Mouse (Mus musculus) urinary bladder, postnatal 25 days (tissue): Measurements from ENCODE around the gene Ltb.
"Not testable (repeated sequence)": the region's sequence is repeated elsewhere in the genome, so short reads cannot be mapped to it uniquely, and the experiment has no call there.

ENCODE experiments used
- DNase-seq: peaks from one replicate; pipeline ENCODE4 v3.0.0; 2022; ENCODE audit warnings: low spot score

Gene Ltb

DNA sequence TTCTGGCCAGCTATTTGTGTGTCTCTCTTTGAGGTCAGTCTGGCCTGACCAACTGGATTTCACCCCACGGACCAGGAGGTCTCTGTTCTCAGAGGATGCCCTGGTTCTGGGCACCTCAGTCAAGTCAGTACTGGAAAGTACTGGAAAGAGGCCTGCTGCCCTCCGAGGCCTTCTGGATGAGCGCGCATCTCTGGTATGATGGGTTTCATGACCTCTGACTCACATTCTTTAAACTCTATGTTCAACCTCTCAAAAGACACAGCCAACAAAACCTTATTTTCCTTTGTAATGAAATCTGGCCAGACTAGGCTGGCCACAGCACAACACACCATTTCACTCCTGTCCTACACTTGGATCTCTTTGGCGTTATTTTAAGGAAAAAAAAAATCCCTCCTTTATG, 31.2 kb downstream of the Ltb start:
- no peak for DNase-seq

DNA sequence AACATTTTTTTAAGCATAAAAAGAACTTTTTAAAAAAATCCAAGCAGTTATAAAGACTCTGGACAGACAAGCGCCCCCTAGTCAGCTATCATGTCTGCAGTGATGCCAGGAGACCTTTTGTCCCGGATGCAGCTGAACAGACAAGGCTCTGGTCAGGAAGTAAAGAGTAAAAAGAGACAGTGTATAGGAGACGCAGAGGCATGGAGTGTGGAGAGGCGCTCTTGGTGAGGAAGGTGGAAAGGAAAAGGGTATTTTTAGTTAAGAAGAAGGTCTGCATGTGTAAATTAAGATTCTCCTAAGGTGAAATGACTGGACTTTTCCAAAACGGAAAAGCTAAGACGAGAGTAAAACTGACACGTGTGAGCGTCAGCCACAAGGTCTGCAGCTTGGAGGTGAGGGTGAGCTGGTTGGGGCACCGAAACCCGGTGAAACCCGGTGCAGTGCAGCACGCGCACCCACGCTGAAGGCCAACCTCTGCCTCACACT, 32.4 kb downstream of the Ltb start:
- no peak for DNase-seq

DNA sequence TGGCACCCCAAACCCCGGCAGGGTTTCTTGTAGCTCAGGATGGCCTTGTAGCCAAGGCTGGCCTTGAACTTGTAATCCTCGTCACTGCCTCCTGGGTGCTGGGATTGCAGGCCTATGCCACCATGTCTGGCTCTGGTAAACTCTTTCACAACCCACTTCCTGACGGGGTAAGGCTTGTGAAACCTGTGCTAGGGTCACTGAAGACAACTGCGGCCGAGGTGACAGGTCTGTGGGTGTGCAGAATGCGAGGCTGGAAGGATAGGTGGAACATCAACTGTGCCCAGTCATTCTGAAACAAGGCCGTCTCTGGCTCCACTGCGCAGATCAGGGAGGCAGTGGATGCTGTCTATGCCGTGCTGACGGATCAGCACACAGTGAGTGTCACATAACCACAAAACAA, 36.8 kb downstream of the Ltb start:
- DNase-seq: no peak

DNA sequence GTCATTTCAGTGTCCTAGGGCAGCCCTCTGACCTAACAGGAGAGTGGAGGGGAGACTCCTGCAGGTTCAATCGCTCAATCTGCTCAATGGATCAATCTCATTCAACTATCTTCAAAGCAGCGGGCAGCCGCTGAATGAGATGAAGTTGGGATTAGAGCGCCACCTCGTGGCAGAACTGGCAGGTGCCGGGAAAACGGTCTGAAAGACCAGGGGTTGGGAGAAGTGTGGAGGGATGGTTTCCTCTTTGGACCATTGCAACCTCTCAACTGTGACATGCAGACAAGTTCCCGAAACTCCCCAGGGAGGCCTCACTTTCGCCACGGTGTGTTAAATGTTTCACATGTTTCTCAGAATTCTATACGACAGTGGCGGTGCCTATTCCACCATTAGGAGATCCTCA, 37.8 kb downstream of the Ltb start:
- peak; percentile 88 for DNase-seq

DNA sequence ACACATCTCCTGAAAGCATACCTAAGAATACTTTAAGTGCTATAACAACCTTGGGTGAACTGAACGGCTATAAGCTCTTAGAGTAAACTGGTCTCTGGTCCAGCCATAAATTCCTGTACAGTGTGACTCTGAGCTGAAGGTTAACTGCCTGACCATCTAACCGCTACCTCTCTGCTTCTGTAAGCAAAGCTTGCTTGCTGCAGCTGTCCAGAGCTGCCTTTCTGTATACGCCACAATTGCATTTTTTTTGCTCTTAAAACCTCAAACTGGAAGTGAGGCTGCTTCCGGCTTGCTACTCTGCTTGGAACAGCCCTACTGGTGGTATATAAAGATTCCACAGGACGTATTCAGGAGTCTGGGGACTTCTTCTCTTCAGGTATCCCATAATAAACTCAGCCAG, 38.4 kb downstream of the Ltb start:
- no peak for DNase-seq

DNA sequence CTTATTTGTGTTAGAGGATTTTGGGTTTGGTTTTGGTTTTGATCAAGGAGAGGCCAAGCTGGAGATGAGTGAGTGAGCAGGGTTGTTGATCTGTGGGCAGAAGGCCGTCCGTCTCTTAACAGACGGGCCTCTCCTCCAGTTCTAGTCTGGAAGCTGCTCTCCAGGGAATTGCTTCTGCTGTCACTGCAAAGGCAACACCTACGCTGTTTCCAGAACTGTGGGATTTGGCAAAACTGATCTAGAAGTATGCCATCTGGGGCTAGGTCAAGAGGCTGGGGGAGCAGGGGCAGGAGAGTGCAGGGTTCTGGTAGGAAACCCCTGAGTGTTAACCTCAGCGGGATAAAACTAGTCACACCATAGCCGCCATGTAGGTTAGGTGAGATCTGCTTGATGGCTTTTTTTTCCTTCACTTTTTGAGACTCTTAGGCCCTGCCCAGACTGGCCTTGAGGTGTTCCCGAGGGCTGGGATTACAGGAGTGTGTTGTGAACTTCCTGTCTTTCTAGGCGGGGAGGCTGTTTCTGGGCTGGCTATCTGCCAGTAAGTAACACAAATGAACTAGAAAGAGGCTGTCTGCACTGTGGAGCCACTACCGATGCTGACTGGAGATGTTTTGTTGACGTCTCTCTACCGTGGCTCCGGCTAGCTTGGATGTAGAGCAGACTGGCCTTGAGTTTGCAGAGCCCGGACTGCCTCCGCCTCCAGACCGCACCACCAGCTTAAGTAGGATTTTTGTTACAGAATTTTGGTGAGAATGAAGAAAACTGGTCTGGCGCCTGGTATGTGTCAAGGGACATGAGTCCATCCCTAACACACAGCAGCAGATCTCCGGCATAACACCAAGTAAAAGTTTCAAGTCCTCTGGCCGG, 39.1 kb downstream of the Ltb start, which contains the start of gene Atp6v1g2:
Gene Atp6v1g2, plus strand, starts transcription at position 547 of the 867 bp plus-strand sequence.
- DNase-seq: no peak

DNA sequence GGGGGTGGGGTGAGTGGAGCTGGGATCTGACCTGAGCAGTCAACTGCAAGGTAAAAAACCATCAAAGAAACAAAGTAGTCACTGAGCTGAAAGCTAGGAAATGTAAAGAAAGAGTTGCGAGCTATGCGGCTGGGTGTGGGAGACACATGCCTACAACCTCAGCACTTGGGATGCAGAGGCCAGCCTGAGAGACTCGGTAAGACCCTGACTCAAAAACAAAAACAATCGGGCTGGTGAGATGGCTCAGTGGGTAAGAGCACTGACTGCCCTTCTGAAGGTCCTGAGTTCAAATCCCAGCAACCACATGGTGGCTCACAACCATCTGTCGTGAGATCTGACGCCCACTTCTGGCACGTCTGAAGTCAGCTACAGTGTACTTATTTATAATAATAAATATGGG, 39.9 kb downstream of the Ltb start:
- not testable (repeated sequence) for DNase-seq

DNA sequence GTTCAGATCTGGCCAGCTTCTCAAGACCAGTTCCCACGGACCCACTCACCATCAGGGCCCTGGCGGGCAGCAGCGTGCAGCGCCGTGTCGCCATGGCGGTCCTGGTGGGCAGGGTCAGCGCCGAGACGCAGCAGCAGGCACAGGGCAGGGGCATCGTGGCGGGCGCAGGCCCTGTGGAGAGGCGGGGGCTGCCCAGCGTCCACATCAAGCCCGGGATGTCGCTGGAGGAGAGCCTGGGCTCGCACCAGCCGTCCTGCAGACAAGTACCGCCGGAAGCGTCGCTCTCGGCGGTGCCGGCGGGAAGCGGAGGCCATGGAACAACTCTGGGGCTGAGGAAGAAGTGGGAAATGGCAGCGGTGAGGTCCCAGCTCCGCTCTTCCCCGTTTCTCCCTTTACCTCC, 40.7 kb downstream of the Ltb start:
- DNase-seq: no peak

DNA sequence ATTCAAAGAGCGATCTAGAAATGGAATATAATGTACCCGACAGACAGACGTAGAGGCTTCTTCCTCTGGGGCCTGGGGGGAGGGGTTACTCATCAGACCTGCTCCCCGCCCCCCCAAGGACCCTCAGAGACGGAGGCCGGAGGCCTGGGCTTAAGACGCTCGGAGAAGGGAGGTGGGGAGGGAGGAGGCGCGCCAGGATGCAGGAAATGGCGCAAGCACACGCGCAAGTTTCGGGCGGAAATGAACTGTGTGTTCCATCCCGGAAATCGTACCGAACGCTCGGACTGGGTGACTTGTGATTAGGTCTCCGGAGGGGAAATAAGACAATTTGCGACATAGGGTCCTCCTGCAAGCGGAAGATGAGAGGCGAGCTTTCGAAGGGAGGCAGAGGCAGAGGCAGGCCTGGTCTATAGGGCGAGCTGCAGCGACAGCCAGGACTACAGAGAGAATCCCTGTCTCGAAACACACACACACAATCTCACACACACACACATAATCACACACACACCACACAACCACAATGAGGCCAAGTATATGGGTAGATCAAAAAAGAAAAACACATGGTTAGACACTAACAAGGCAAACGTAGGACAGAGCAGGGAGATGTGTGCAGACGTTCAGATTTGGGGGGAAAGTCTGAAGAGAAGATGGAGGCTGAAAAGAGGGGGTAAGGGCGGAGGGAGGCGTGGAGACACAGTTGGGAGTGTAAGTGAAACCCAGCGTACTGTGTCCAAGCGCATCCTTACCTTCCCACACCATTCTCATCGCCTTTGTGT, 41.6 kb downstream of the Ltb start, which contains the start of gene Nfkbil1:
Gene Nfkbil1, minus strand, starts transcription at position 179 of the 776 bp plus-strand sequence.
- DNase-seq: peak; percentile 75

DNA sequence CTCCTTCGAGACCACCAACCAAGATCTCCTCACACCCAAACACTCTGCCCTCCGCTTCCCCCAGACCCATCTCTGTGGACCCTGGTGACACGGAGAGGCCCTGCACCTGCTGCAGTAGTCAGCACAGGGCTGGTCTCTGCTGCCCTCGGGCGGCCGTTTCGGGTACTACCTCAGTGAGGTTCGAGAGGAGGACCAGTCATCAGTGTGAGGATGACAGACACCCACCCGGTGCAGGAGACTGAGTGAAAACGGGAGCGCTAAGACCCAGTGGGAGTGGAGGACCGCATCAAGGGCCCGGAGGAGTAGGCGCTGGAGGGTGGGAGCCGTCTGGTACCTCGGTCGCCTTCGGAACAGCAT, 42.1 kb downstream of the Ltb start:
- DNase-seq: peak; percentile 98

DNA sequence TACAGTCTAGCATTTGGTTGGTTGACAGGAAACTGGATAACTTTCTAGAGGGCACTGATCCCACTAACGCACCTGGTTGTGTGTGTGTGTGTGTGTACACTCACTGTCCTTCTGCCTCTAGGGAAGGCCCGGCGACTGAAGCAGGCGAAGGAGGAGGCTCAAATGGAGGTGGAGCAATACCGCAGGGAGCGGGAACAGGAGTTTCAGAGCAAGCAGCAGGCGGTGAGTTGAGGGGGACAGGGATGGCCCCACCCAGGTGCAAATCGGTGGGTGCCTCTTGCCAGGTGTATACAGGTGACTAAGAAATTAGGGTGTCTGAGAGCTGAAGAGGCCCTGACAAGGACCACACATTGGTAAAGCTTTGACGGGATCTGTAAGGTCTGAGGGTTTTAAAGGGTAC, 42.8 kb downstream of the Ltb start:
- no peak for DNase-seq

DNA sequence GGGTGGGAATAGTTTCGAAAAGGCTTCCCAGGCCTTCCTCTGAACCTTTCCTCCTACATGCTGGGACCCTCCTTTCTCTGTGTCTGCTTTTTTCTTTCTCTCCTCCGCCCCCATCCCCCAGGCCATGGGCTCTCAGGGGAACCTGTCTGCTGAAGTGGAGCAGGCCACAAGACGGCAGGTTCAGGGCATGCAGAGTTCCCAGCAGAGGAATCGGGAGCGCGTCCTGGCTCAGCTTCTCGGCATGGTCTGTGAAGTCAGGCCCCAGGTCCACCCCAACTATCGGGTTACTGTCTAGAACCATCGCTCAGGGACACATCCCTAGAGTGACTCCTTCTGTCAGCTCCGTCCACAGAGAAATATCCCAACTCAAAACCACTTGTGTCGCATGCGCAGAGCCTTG, 43.3 kb downstream of the Ltb start:
- no peak for DNase-seq

DNA sequence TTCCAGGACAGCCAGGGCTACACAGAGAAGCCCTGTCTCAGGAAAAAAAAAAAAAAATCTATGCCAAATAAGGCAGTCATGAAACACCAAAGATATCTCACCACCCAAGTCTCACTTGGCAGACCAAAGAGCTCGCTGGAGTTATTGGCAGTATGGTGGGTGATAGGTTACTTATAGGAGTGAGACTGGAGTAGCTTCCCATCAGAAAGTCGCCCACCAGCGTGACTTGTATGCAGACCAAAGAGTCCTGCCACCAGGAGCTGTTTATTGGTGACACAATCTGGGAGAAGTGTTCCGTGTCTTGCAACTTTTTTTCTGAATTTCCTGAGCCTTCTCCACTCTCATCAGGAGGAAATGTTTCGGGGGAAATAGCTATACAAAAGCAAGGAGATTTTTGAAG, 45.5 kb downstream of the Ltb start:
- no peak for DNase-seq

DNA sequence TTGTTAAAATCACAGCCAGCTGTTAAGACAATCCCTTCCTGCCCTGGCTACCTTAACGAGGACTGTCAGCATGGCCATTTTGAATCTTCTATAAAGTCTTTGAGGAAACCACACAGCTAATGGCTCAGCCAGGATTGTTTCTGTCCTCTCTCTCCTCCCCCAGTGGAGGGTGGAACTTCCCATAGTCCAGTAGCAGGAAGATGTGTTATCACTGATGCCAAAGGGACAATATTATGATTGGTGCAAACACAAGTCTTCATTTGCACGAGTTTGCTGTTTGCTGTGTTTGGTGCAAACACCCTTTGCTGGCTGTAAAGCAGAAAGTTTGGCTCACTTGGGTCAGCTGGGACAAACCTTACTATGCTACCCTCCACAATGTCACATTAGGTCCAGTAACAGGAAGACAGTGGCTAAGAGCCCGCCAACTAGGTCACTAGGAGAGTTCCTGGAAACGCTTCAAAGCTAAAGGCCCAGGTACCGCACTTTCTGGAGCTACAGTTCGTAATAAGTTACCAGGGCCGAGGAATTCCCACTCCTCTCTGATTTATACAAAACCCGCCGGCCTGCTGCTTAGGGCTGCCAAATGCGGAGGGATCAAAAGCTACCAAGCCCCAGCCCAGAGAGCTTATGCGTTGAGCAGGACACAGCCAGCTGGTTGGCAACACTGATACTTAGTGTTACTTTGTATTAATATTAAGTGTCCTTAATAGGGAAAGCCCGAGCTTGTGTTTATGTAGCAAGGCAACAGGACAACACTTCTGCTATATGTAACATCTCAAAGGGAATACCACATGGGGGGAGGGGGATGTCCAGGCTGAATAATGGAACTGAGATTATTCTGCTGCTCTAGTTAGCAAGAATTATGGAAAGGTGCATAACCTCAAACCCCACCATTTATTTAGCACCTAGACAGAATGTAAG, 46.4 kb downstream of the Ltb start:
- DNase-seq: no peak

DNA sequence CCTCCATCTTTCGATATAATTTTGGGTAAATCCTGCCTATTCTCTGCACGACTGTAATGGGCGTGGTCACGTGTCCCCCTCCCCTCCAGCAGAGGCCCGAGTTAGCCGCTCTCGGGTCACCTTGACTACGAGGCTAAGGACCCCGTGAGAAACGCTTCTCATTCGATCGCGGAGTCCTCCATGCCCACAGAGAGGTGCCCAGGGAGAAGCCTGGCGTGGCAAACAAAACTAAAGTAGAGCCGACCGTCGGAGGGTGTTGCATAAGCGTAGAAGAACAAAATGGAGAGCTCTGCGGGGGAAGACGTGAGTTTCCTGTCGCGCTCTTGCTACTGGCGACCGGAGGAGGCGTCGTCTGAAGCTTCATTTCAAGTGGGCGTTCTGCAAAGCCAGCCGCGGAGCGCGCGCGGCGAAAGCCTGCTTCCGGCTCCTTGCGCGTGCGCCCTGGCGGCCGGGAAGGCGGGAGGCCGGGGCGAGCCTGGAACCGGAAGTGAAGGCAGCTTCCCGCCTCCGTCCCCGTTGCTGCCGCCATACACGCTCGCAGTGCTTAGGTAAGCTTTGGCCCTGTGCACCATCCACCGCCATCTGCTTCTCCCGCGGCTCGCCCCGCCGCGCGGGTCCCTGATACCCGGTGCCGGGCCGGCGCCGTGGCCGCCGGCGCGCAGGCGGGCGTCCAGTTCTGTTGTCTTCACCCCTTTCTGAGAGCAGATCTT, 47.2 kb downstream of the Ltb start, which contains the start of gene Ddx39b:
Gene Ddx39b, plus strand, starts transcription at position 442 of the 710 bp plus-strand sequence.
- peak; percentile 93 for DNase-seq

DNA sequence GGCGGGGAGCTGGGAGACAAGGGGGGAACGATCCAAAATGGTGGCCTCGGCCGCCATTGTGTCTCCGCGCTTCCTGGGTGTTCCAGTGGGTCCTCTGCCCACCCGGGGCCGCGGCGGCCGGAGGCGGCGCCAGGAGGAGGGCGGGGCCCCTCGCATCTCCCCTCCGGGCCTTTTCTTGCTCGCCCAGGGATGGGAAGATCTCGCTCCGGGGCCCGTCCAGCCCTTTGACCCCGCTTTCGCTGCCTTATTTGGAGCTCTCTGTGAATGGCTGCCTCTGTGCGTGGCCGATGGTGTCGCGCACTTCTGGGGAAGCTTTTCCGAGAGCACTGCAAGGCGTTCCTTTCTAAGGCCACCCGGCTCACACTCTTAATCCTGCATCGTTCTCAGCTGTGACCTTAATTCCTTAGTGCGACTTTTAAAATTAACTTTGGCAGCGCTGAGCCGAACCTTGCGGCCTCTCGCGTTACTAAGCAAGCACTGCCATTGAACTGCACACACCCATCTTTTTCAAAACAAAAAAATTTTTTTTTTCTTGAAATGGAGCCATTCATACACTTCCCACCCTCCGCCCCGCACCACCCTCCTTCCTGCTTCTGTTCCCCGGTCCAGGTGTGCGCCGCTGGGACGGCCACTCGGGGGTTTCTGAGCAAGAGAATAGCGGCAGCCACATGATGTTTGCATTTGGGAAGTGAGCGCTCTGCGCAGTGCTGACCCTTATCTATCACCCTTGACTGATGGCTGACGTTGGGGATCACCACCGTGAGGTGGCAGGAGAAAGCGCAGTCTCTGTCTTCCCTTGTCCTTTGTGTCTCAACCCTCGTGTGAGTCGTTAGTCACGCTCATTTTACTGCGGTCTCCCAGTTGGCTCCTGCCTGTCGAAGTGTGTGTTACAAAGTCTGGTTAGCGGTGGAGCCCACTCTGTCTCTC, 48.0 kb downstream of the Ltb start:
- peak; percentile 66 for DNase-seq

DNA sequence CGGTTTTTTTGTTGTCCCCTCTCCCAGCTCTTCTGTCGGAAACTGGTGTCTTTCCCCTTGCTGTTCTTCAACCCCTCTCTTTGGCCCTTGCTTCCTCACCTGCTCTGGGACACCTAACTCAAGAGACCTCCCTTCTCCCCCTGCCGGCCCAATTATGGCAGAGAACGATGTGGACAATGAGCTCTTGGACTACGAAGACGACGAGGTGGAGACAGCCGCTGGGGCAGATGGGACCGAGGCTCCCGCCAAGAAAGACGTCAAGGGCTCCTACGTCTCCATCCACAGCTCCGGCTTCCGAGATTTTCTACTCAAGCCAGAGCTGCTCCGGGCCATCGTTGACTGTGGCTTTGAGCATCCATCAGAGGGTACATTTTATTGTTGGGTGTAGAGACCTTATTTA, 48.8 kb downstream of the Ltb start:
- DNase-seq: no peak

DNA sequence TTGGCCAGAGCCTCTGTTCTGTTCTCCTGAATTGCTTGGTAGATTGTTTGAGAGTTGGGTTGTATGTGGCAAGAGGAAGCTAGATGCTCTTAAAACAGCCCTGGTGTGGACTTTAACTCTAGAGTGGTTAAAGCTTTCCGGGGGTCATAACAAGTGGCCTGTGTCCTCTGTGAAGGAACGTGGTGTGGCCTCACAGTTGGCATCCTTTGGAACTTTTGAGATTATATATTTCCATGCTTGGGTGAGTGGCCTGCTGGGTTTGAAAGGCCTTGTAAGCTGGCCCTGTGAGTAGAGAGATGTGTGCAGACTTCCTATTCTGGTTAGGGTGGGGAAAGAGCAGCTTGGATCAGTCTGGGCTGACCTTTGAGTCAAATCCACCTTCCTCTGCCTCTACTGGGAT, 50.8 kb downstream of the Ltb start:
- DNase-seq: no peak
